Mouse (Mus musculus): ENCODE results near the gene Lrrc43.

The Lrrc43 gene

GRCm38 (mm10) chr5:123555693-123556092 lies 66.6 kb downstream of the Lrrc43 start:
- ChIA-PET CTCF (interaction anchor here in 2 of 4 experiments (0.6 kb wide), 2 partner anchors 20 to 187 kb away, joined by 3 read pairs; no protein-coding TSS in a partner anchor), POLR2A (interaction anchor here in 2 of 4 experiments (0.7 to 1.4 kb wide), 3 partner anchors 17 to 43 kb away, joined by 3 to 4 read pairs (median 3); partner anchors contain the start of gene Vps33a (in 1 of the 2))

GRCm38 (mm10) chr5:123556451-123556850 lies 67.3 kb downstream of the Lrrc43 start:
- ChIA-PET CTCF (interaction anchor here in 2 of 4 experiments (0.6 to 1.2 kb wide), 2 partner anchors 58 to 120 kb away, joined by 3 read pairs; no protein-coding TSS in a partner anchor), POLR2A (interaction anchor here in 2 of 4 experiments (0.6 to 1.4 kb wide), 3 partner anchors 14 to 150 kb away, joined by 3 to 6 read pairs (median 4); partner anchors contain the start of gene Vps33a (in 1 of the 2))
